Mouse (Mus musculus) naive thymus-derived CD4-positive, alpha-beta T cell, adult 2 months (primary cell): Measurements from ENCODE around the gene Stk32c.
A peak's percentile ranks its signal among the peaks of the same experiment; 100 is the strongest.

Experiments used
- DNase-seq: peaks from one replicate; pipeline ENCODE4 v3.0.0-alpha.2; 2011; ENCODE audit warnings: low read depth

Stk32c gene

GRCm38 (mm10) chr7:139229837-139230236, 16.7 kb upstream of the Stk32c start:
- DNase-seq = no peak

- no peak for DNase-seq
These were observed 15.5 kb upstream of the Stk32c start for GRCm38 (mm10) chr7:139228447-139229171.

- no peak for DNase-seq
These were observed 13.3 kb upstream of the Stk32c start for GRCm38 (mm10) chr7:139226416-139226815.

- DNase-seq = peak; percentile 71
These were observed 11.6 kb upstream of the Stk32c start for GRCm38 (mm10) chr7:139224725-139225124.

- peak; percentile 22 for DNase-seq
These were observed 11.0 kb upstream of the Stk32c start for GRCm38 (mm10) chr7:139224070-139224469.

- no peak for DNase-seq
These were observed 9.2 kb upstream of the Stk32c start for GRCm38 (mm10) chr7:139222341-139222740.

GRCm38 (mm10) chr7:139221856-139222255, 8.7 kb upstream of the Stk32c start:
- DNase-seq = no peak

- DNase-seq = no peak
These were observed 8.0 kb upstream of the Stk32c start for GRCm38 (mm10) chr7:139221072-139221471.

GRCm38 (mm10) chr7:139220303-139220702, 7.2 kb upstream of the Stk32c start:
- no peak for DNase-seq

GRCm38 (mm10) chr7:139219486-139219885, 6.4 kb upstream of the Stk32c start:
- no peak for DNase-seq

GRCm38 (mm10) chr7:139218641-139219415, 5.7 kb upstream of the Stk32c start:
- no peak for DNase-seq

GRCm38 (mm10) chr7:139217046-139217445, 3.9 kb upstream of the Stk32c start:
- no peak for DNase-seq

GRCm38 (mm10) chr7:139216464-139216863, 3.4 kb upstream of the Stk32c start:
- DNase-seq = no peak

- DNase-seq = no peak
These were observed 2.8 kb upstream of the Stk32c start for GRCm38 (mm10) chr7:139215946-139216345.

- DNase-seq = no peak
These were observed 2.4 kb upstream of the Stk32c start for GRCm38 (mm10) chr7:139215516-139215915.

GRCm38 (mm10) chr7:139214596-139215340, 1.7 kb upstream of the Stk32c start:
- no peak for DNase-seq

- peak; percentile 30 for DNase-seq
These were observed 1.1 kb upstream of the Stk32c start for GRCm38 (mm10) chr7:139214160-139214559.

GRCm38 (mm10) chr7:139213751-139214150, 644 bp upstream of the Stk32c start:
- DNase-seq = no peak

- no peak for DNase-seq
These were observed 1.3 kb downstream of the Stk32c start for GRCm38 (mm10) chr7:139211761-139212160.

GRCm38 (mm10) chr7:139208773-139209095, 4.4 kb downstream of the Stk32c start:
- no peak for DNase-seq

- peak; percentile 85 for DNase-seq
These were observed 4.9 kb downstream of the Stk32c start for GRCm38 (mm10) chr7:139208023-139208772.

- DNase-seq = no peak
These were observed 11.9 kb downstream of the Stk32c start for GRCm38 (mm10) chr7:139201209-139201608.
